Mouse (Mus musculus) adrenal gland, postnatal 36 days (tissue): ENCODE measurements at regions not wholly inside any gene's neighbourhood (a gene's known extent, or its start where the extent isn't known, plus 50 kb on each side); places are given as distances from the start of the nearest gene placed in this dataset.
A peak's percentile ranks its signal among the peaks of the same experiment; 100 is the strongest.

ENCODE experiments used
- DNase-seq, 2 experiments: peaks; one replicate each; pipeline ENCODE4 v3.0.0; 2021; ENCODE audit warnings: mixed read lengths in 1 of 2

DNA sequence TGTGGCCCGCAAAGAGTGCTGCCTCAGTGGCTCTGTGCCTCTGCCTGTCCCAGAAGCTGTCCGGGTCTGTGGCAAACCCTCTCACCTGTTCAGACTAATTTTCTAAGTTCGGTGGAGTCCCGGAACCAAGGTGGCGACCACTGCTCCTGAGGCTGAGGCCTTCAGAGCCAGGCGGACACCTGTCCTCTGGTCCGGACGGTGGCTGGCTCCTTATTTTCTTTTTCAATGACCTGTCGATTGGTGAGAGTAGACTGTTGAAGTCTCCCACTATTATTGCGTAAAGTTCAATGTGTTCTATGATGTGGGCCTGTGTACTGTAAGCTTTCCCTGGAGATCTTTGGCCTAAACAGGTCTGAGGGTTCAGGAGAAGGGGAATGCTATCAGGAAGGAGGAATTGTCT, 112.0 kb upstream of the Btbd35f4 start:
- peak in 1 of 2 experiments; percentile 0 for DNase-seq
